Mouse (Mus musculus): Measurements from ENCODE around the gene Mras. TPM values are rescaled to one million over a fixed set of nuclear protein-coding genes. Genes with fewer than 3 reads are reported as not detected.

The Mras gene
- polyA plus RNA-seq (2016; fragmentation: Nextera tagmentation; extraction: Ambion mirVana), result 9.9 and 10.8 TPM in 2 replicates

- Histone ChIP-seq H3K27ac (replicated peaks) (peak within 1 kb of the TSS; percentile 86), H3K4me1 (peaks cover 26% of the 10 kb centered on the region), H3K36me3 (replicated peaks) (no peaks in the 10 kb centered on the region), H3K27me3 (replicated peaks; ENCODE audit: low read depth, poor library complexity, severe bottlenecking) (peaks cover 53% of the 10 kb centered on the region), H3K9me3 (no peaks in the 10 kb centered on the region), H3K4me3 (peak within 1 kb of the TSS; percentile 73)
- WGBS, result 18% methylated on average over 27 of the region's 27 CpGs
- no peak for DNase-seq (ENCODE audit: low spot score)
Observed at GRCm38 (mm10) chr9:99437031-99437764, at the start of gene Mras. Mras (minus strand) TSS chr9:99437381.

GRCm38 (mm10) chr9:99485144-99485543, 48.0 kb upstream of the Mras start:
- WGBS, result 92% methylated on average over 4 of the region's 4 CpGs
- Histone ChIP-seq H3K27me3 (replicated peaks; ENCODE audit: low read depth, poor library complexity, severe bottlenecking) (no peaks in the 10 kb centered on the region), H3K4me1 (no peaks in the 10 kb centered on the region), H3K36me3 (replicated peaks) (peaks cover 100% of the 10 kb centered on the region), H3K27ac (replicated peaks) (no peak overlapping the region), H3K4me3 (no peak overlapping the region), H3K9me3 (no peaks in the 10 kb centered on the region)
- DNase-seq (ENCODE audit: low spot score), result no peak

- Histone ChIP-seq H3K27ac (replicated peaks) (no peak overlapping the region), H3K36me3 (replicated peaks) (peaks cover 95% of the 10 kb centered on the region), H3K4me1 (no peaks in the 10 kb centered on the region), H3K4me3 (no peak overlapping the region), H3K27me3 (replicated peaks; ENCODE audit: low read depth, poor library complexity, severe bottlenecking) (no peaks in the 10 kb centered on the region), H3K9me3 (no peaks in the 10 kb centered on the region)
- no peak for DNase-seq (ENCODE audit: low spot score)
Observed at GRCm38 (mm10) chr9:99484632-99485031, 47.5 kb upstream of the Mras start.

GRCm38 (mm10) chr9:99483191-99483590, 46.0 kb upstream of the Mras start:
- DNase-seq (ENCODE audit: low spot score), result no peak
- Histone ChIP-seq H3K27me3 (replicated peaks; ENCODE audit: low read depth, poor library complexity, severe bottlenecking) (no peaks in the 10 kb centered on the region), H3K4me3 (no peak overlapping the region), H3K9me3 (no peaks in the 10 kb centered on the region), H3K36me3 (replicated peaks) (peaks cover 90% of the 10 kb centered on the region), H3K27ac (replicated peaks) (no peak overlapping the region), H3K4me1 (no peaks in the 10 kb centered on the region)
- WGBS, result 91% methylated on average over 4 of the region's 4 CpGs

GRCm38 (mm10) chr9:99480764-99481163, 43.6 kb upstream of the Mras start:
- Histone ChIP-seq H3K27me3 (replicated peaks; ENCODE audit: low read depth, poor library complexity, severe bottlenecking) (no peaks in the 10 kb centered on the region), H3K27ac (replicated peaks) (no peak overlapping the region), H3K4me1 (no peaks in the 10 kb centered on the region), H3K36me3 (replicated peaks) (peaks cover 76% of the 10 kb centered on the region), H3K9me3 (no peaks in the 10 kb centered on the region), H3K4me3 (no peak overlapping the region)
- DNase-seq (ENCODE audit: low spot score), result no peak
- WGBS, result 95% methylated on average over 4 of the region's 4 CpGs

GRCm38 (mm10) chr9:99479181-99479711, 42.1 kb upstream of the Mras start:
- Histone ChIP-seq H3K27me3 (replicated peaks; ENCODE audit: low read depth, poor library complexity, severe bottlenecking) (no peaks in the 10 kb centered on the region), H3K4me3 (no peak overlapping the region), H3K9me3 (no peaks in the 10 kb centered on the region), H3K27ac (replicated peaks) (no peak overlapping the region), H3K36me3 (replicated peaks) (peaks cover 76% of the 10 kb centered on the region), H3K4me1 (no peaks in the 10 kb centered on the region)
- DNase-seq (ENCODE audit: low spot score), result no peak
- WGBS, result 87% methylated on average over 9 of the region's 9 CpGs

- H3K4me1 ChIP-seq, result 0 out of 2 replicates have a peak, but pooled peaks cover 3% of the 10 kb centered on the region
- DNase-seq (ENCODE audit: low spot score), result no peak
- H3K27me3 ChIP-seq (replicated peaks; ENCODE audit: low read depth, poor library complexity, severe bottlenecking), result no peaks in the 10 kb centered on the region
- no peak overlapping the region for H3K4me3 ChIP-seq
- peaks cover 22% of the 10 kb centered on the region for H3K36me3 ChIP-seq (replicated peaks)
- H3K27ac ChIP-seq (replicated peaks), result no peak overlapping the region
- no peaks in the 10 kb centered on the region for H3K9me3 ChIP-seq
- 85% methylated on average over 7 of the region's 7 CpGs for whole genome bisulfite sequencing
Observed at GRCm38 (mm10) chr9:99471334-99471733, 34.2 kb upstream of the Mras start.

GRCm38 (mm10) chr9:99470347-99471092, 33.3 kb upstream of the Mras start:
- no peak for DNase-seq (ENCODE audit: low spot score)
- H3K4me3 ChIP-seq, result no peak overlapping the region
- no peaks in the 10 kb centered on the region for H3K27me3 ChIP-seq (replicated peaks; ENCODE audit: low read depth, poor library complexity, severe bottlenecking)
- H3K4me1 ChIP-seq, result 0 out of 2 replicates have a peak, but pooled peaks cover 3% of the 10 kb centered on the region
- H3K9me3 ChIP-seq, result no peaks in the 10 kb centered on the region
- H3K27ac ChIP-seq (replicated peaks), result no peak overlapping the region
- peaks cover 14% of the 10 kb centered on the region for H3K36me3 ChIP-seq (replicated peaks)
- 81% methylated on average over 16 of the region's 16 CpGs for WGBS

GRCm38 (mm10) chr9:99469681-99470273, 32.6 kb upstream of the Mras start:
- DNase-seq (ENCODE audit: low spot score), result no peak
- Histone ChIP-seq H3K36me3 (replicated peaks) (peaks cover 7% of the 10 kb centered on the region), H3K27ac (replicated peaks) (no peak overlapping the region), H3K9me3 (no peaks in the 10 kb centered on the region), H3K4me3 (no peak overlapping the region), H3K4me1 (0 out of 2 replicates have a peak, but pooled peaks cover 3% of the 10 kb centered on the region), H3K27me3 (replicated peaks; ENCODE audit: low read depth, poor library complexity, severe bottlenecking) (no peaks in the 10 kb centered on the region)
- 70% methylated on average over 8 of the region's 8 CpGs for WGBS

- H3K9me3 ChIP-seq, result no peaks in the 10 kb centered on the region
- H3K36me3 ChIP-seq (replicated peaks), result no peaks in the 10 kb centered on the region
- H3K27me3 ChIP-seq (replicated peaks; ENCODE audit: low read depth, poor library complexity, severe bottlenecking), result no peaks in the 10 kb centered on the region
- 0 out of 2 replicates have a peak, but pooled peaks cover 3% of the 10 kb centered on the region for H3K4me1 ChIP-seq
- H3K27ac ChIP-seq (replicated peaks), result no peak overlapping the region
- no peak for DNase-seq (ENCODE audit: low spot score)
- WGBS, result 88% methylated on average over 9 of the region's 9 CpGs
- H3K4me3 ChIP-seq, result no peak overlapping the region
Observed at GRCm38 (mm10) chr9:99468572-99468971, 31.4 kb upstream of the Mras start.

- no peak overlapping the region for H3K4me3 ChIP-seq
- H3K4me1 ChIP-seq, result 0 out of 2 replicates have a peak, but pooled peaks cover 6% of the 10 kb centered on the region
- H3K9me3 ChIP-seq, result no peaks in the 10 kb centered on the region
- no peak for DNase-seq (ENCODE audit: low spot score)
- WGBS, result 89% methylated on average over 6 of the region's 6 CpGs
- H3K27ac ChIP-seq (replicated peaks), result no peak overlapping the region
- no peaks in the 10 kb centered on the region for H3K27me3 ChIP-seq (replicated peaks; ENCODE audit: low read depth, poor library complexity, severe bottlenecking)
- no peaks in the 10 kb centered on the region for H3K36me3 ChIP-seq (replicated peaks)
Observed at GRCm38 (mm10) chr9:99464876-99465275, 27.7 kb upstream of the Mras start.

- Histone ChIP-seq H3K9me3 (no peaks in the 10 kb centered on the region), H3K36me3 (replicated peaks) (no peaks in the 10 kb centered on the region), H3K27ac (replicated peaks) (no peak overlapping the region), H3K4me1 (0 out of 2 replicates have a peak, but pooled peaks cover 3% of the 10 kb centered on the region), H3K4me3 (no peak overlapping the region), H3K27me3 (replicated peaks; ENCODE audit: low read depth, poor library complexity, severe bottlenecking) (no peaks in the 10 kb centered on the region)
- 94% methylated on average over 4 of the region's 4 CpGs for WGBS
- DNase-seq (ENCODE audit: low spot score), result no peak
Observed at GRCm38 (mm10) chr9:99459730-99460129, 22.5 kb upstream of the Mras start.
